Mouse (Mus musculus) testis, adult 2 months (tissue): ENCODE measurements around the gene Atg7. TPM values are rescaled to one million over a fixed set of nuclear protein-coding genes. Genes with fewer than 3 reads are reported as not detected.

Experiments used
- H3K27ac ChIP-seq: fragments of 200-500 bp; 2 replicates; pipeline ENCODE4 v1.5.1; 2012; ENCODE audit warnings: low read depth, low read length; ENCODE audit not compliant: control insufficient read depth, insufficient read depth
- H3K27me3 ChIP-seq: fragments of 200-500 bp; 2 replicates; pipeline ENCODE4 v1.6.1; 2012; ENCODE audit warnings: mild to moderate bottlenecking, low read length, moderate library complexity; ENCODE audit not compliant: control insufficient read depth, insufficient read depth
- H3K36me3 ChIP-seq: fragments of 200-500 bp; 2 replicates; pipeline ENCODE4 v1.6.1; 2012; ENCODE audit warnings: mild to moderate bottlenecking, low read length; ENCODE audit not compliant: control insufficient read depth, insufficient read depth
- H3K4me1 ChIP-seq: fragments of 200-500 bp; 2 replicates; pipeline ENCODE4 v1.6.1; 2012; ENCODE audit warnings: low read length; ENCODE audit not compliant: control insufficient read depth, insufficient read depth
- H3K4me3 ChIP-seq: fragments of 200-500 bp; 2 replicates; pipeline ENCODE4 v1.5.1; 2012; ENCODE audit warnings: low read depth, mild to moderate bottlenecking, low read length, moderate library complexity, mixed read lengths; ENCODE audit not compliant: control insufficient read depth
- CTCF ChIP-seq: fragments of 200-500 bp; IDR thresholded peaks from 2 replicates; pipeline ENCODE4 v1.5.1; 2012; ENCODE audit warnings: low read depth, mild to moderate bottlenecking, inconsistent platforms, low read length, moderate library complexity; ENCODE audit not compliant: control insufficient read depth, insufficient read depth, insufficient replicate concordance
- POLR2A ChIP-seq: fragments of 200-500 bp; IDR thresholded peaks from 2 replicates; pipeline ENCODE4 v1.6.1; 2012; ENCODE audit warnings: low read depth, mild to moderate bottlenecking, inconsistent platforms, low read length, moderate library complexity; ENCODE audit not compliant: control insufficient read depth
- polyA plus RNA-seq: library from polyadenylated mRNA; depleted of rRNA; stranded (reverse); fragments of >200 nt; gene quantifications from 2 replicates; pipeline ENCODE4 v1.2.3, GENCODE M21; 2012

Atg7 gene
- polyA plus RNA-seq, 1 experiment, result 52.0 TPM

DNA sequence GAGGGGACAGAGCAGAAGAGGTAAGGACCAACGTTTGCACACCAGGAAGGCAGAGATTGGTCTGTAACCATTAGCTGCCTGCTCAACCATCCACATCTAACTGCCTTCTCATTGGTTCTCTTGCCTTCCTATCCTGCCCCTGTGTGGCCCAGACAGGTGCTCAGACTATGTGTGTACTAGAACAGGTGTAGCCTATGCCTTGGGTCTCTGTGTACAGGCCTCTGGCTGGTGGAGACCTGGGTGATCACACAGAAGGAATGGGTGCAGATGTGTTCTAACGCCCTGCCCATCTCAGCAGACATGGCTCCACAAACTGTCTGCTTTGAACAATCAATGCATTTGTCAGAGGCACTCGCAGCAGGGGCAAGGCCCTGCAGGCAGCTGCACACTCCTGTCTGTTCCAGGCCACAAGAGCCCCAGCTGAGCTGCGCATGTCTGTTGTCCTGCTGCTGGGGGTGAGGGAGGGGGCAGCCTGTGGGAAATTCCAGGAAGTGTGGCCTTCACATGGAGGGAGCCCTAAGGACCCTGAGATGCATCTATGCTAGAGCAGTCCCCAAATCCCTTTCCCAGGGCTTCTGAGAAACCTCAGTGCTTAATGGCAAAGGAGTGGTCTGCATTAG lies 203.4 kb downstream of the Atg7 start:
- Histone ChIP-seq H3K27me3 (no peaks in the 10 kb centered on the region), H3K36me3 (no peaks in the 10 kb centered on the region), H3K4me3 (no peak overlapping the region), H3K27ac (no peak overlapping the region), H3K4me1 (no peaks in the 10 kb centered on the region)
- TF ChIP-seq CTCF (no peak), POLR2A (no peak)

DNA sequence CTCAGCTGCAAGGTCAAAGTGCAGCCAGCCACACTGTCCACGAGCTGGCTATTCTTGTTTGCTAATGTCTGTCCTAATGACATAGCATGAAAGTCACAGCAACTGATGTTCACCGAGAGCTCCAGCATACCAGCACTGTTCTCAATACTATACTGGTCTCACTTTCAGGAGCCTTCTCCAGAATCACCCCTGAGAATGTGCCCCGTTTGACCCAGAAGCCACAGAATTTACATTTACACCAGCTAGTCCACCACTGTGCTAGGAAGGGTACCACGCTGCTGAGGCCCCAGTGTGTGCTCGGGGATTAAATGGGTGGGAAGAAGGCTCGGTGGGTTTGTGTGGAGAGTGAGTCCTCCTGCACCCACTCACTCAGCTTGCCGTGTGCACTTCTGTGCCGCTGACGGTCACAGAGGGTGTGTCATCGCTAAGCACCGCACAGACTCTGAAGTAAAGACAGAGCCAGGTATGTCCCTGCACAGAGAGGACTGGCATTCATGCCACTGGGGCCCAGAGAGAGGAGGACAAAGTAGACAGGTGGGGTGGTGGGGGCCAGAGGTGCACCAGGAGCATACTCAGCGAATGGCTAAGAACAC lies 204.8 kb downstream of the Atg7 start:
- no peaks in the 10 kb centered on the region for H3K4me1 ChIP-seq
- no peak overlapping the region for H3K4me3 ChIP-seq
- no peaks in the 10 kb centered on the region for H3K27me3 ChIP-seq
- no peaks in the 10 kb centered on the region for H3K36me3 ChIP-seq
- TF ChIP-seq POLR2A (no peak), CTCF (no peak)
- H3K27ac ChIP-seq, result no peak overlapping the region

DNA sequence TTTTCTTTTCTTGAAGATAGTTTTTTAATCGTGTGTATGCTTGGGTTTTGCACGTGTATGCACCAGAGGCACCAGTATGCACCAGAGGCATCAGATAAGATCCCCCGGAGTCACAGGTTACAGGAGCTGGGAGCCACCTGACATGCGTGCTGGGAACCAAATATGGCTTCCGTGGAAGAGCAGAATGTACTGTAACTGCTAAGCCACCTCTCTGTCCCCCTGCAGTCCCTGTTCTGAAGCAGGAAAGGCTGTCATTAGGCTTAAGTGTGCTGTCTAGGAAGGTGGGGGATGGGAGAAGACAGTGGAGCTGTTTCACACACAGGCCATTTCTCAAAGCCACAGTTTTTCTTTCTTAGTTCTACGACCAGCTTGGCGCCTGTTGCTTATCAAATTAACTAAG lies 205.9 kb downstream of the Atg7 start:
- H3K27ac ChIP-seq, result no peak overlapping the region
- no peak for TF ChIP-seq POLR2A
- no peak overlapping the region for H3K4me3 ChIP-seq
- no peaks in the 10 kb centered on the region for H3K36me3 ChIP-seq
- H3K27me3 ChIP-seq, result no peaks in the 10 kb centered on the region
- no peaks in the 10 kb centered on the region for H3K4me1 ChIP-seq

DNA sequence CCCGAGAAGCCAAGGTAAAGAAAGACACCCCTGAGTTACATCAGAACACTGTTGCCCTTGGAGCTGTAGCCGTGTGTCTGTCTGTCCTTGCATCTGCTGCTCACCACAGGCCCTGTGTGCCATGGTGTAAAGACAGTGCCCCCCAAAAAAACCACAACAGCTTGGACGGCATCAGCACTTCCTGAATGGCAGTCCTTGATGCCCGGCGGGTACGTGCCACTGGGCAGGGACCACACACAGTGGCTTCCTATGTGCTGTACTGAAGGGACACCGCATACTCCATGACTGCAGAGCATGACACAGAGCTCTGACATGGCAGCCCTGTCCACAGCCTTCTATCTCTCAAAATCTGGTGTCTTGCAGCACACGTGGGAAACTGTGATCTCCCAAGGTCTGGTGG lies 206.9 kb downstream of the Atg7 start:
- no peaks in the 10 kb centered on the region for H3K27me3 ChIP-seq
- H3K4me3 ChIP-seq, result no peak overlapping the region
- H3K36me3 ChIP-seq, result no peaks in the 10 kb centered on the region
- H3K4me1 ChIP-seq, result no peaks in the 10 kb centered on the region
- TF ChIP-seq CTCF (no peak), POLR2A (no peak)
- H3K27ac ChIP-seq, result no peak overlapping the region

DNA sequence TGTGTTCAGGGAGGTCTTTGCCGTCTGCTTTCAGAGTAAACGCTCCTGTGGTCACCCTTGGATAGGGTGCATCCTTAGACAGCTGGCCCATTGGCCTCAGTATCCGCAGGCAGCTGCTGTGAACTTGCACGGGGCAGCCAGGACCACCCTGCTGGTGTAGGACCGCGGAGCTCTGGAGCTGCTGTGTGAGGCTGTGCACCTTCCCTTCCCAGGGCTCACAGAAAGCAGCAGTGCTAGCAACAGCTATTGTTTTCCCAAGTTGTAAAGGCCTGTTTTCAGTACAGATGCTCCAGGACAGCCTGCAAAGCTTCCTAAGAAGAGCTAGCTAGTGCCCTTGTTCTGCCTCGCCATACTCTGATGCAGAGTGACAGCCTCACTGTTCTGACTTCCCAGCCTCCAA lies 208.8 kb downstream of the Atg7 start:
- no peak overlapping the region for H3K27ac ChIP-seq
- H3K27me3 ChIP-seq, result no peaks in the 10 kb centered on the region
- H3K4me3 ChIP-seq, result no peak overlapping the region
- H3K4me1 ChIP-seq, result peaks cover 2% of the 10 kb centered on the region
- no peaks in the 10 kb centered on the region for H3K36me3 ChIP-seq
- TF ChIP-seq POLR2A (no peak), CTCF (no peak)

DNA sequence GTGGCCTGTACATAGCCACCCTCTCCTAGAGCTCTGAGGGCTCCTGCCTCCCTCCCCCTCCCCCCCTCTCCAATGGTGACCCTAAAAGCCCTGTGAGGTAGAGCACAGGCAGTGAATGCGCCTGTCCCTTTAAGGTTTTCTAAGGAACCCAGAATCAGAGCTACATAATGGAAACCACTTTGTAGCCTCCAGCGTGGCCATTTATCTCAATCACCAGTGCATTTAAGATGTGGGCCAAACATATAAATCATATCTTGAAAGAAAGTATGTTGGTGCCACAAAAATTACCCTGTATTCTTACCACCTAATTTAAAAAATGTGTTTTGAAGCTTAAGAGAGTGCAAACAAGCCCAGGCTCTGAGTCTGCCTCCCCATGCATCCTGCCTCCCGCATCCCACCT lies 209.8 kb downstream of the Atg7 start:
- no peak for TF ChIP-seq POLR2A
- TF ChIP-seq CTCF, result no peak
- H3K4me3 ChIP-seq, result no peak overlapping the region
- H3K36me3 ChIP-seq, result no peaks in the 10 kb centered on the region
- H3K27ac ChIP-seq, result no peak overlapping the region
- H3K4me1 ChIP-seq, result peaks cover 2% of the 10 kb centered on the region
- no peaks in the 10 kb centered on the region for H3K27me3 ChIP-seq

DNA sequence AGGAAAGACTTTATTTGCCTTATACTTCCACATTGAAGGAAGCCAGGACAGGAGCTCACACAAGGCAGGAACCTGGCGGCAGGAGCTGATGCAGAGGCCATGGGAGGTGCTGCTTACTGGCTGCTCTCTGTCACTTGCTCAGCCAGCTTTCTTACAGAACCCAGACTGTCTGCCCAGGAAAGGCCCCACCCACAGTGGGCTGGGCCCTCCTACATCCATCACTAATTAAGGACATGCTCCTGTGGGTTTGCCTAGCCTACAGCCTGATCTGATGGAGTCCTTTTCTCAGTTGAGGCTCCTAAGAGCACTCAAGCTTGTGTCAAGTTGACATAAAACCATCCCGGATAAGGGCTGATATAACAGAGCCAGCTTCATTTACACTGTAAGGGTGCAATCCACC lies 211.5 kb downstream of the Atg7 start:
- no peak overlapping the region for H3K27ac ChIP-seq
- H3K36me3 ChIP-seq, result no peaks in the 10 kb centered on the region
- TF ChIP-seq POLR2A (no peak), CTCF (no peak)
- no peak overlapping the region for H3K4me3 ChIP-seq
- H3K27me3 ChIP-seq, result no peaks in the 10 kb centered on the region
- peaks cover 2% of the 10 kb centered on the region for H3K4me1 ChIP-seq

DNA sequence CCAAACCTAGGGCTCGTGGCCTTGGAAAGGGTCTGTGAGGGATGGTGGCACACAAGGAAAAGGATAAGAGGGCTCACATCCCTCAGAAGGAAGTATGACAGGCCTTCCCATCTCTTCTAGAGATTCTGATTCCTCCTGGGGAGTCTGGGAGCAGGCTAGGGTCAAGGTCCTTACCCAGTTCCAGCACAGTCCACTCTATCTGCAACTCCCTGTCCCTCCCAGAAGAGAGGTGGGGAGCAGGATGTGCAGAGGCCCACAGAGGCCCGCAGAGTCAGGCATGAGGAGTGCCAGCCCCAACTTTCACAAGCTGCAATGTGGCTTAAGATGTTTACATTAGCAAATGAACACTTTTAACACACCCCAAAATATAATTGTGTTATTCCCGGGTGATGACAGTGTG lies 212.7 kb downstream of the Atg7 start:
- H3K4me3 ChIP-seq, result no peak overlapping the region
- no peak overlapping the region for H3K27ac ChIP-seq
- peaks cover 2% of the 10 kb centered on the region for H3K4me1 ChIP-seq
- H3K36me3 ChIP-seq, result no peaks in the 10 kb centered on the region
- H3K27me3 ChIP-seq, result no peaks in the 10 kb centered on the region
- TF ChIP-seq POLR2A (no peak), CTCF (no peak)
